Mouse (Mus musculus) natural killer cell, adult 2 months (primary cell): ENCODE results near the gene Smtnl2.

Experiments used
- DNase-seq, 2 experiments: peaks; one replicate each; pipeline ENCODE4 v3.0.0; 2022; ENCODE audit warnings: low spot score in 2 of 2

The Smtnl2 gene

GRCm38 (mm10) chr11:72426884-72427283 lies 15.4 kb upstream of the Smtnl2 start:
- no peak for DNase-seq

- DNase-seq, result no peak
Observed at GRCm38 (mm10) chr11:72425201-72425600, 13.7 kb upstream of the Smtnl2 start.

GRCm38 (mm10) chr11:72423686-72424085 lies 12.2 kb upstream of the Smtnl2 start:
- no peak for DNase-seq

- no peak for DNase-seq
Observed at GRCm38 (mm10) chr11:72421518-72422278, 10.2 kb upstream of the Smtnl2 start.

GRCm38 (mm10) chr11:72420460-72421122 lies 9.1 kb upstream of the Smtnl2 start:
- no peak for DNase-seq

GRCm38 (mm10) chr11:72419006-72419405 lies 7.5 kb upstream of the Smtnl2 start:
- DNase-seq, result no peak

- no peak for DNase-seq
Observed at GRCm38 (mm10) chr11:72418227-72418626, 6.7 kb upstream of the Smtnl2 start.

- DNase-seq, result no peak
Observed at GRCm38 (mm10) chr11:72417376-72417775, 5.9 kb upstream of the Smtnl2 start.

- DNase-seq, result no peak
Observed at GRCm38 (mm10) chr11:72416666-72417065, 5.2 kb upstream of the Smtnl2 start.

- no peak for DNase-seq
Observed at GRCm38 (mm10) chr11:72415155-72415554, 3.6 kb upstream of the Smtnl2 start.

- no peak for DNase-seq
Observed at GRCm38 (mm10) chr11:72413601-72414190, 2.2 kb upstream of the Smtnl2 start.

- no peak for DNase-seq
Observed at GRCm38 (mm10) chr11:72413016-72413415, 1.5 kb upstream of the Smtnl2 start.

GRCm38 (mm10) chr11:72411945-72412344 lies 432 bp upstream of the Smtnl2 start:
- DNase-seq, result no peak

GRCm38 (mm10) chr11:72410521-72411092 lies 906 bp downstream of the Smtnl2 start:
- DNase-seq, result no peak

- DNase-seq, result no peak
Observed at GRCm38 (mm10) chr11:72409649-72410385, 1.7 kb downstream of the Smtnl2 start.

- no peak for DNase-seq
Observed at GRCm38 (mm10) chr11:72408451-72409170, 2.9 kb downstream of the Smtnl2 start.

GRCm38 (mm10) chr11:72407574-72407973 lies 3.9 kb downstream of the Smtnl2 start:
- no peak for DNase-seq

- DNase-seq, result no peak
Observed at GRCm38 (mm10) chr11:72407081-72407480, 4.4 kb downstream of the Smtnl2 start.

- DNase-seq, result no peak
Observed at GRCm38 (mm10) chr11:72406079-72406675, 5.3 kb downstream of the Smtnl2 start.

- DNase-seq, result no peak
Observed at GRCm38 (mm10) chr11:72405532-72405931, 6.0 kb downstream of the Smtnl2 start.

- no peak for DNase-seq
Observed at GRCm38 (mm10) chr11:72402969-72403368, 8.5 kb downstream of the Smtnl2 start.
